Mouse (Mus musculus): ENCODE results near the gene Naif1.

DNA sequence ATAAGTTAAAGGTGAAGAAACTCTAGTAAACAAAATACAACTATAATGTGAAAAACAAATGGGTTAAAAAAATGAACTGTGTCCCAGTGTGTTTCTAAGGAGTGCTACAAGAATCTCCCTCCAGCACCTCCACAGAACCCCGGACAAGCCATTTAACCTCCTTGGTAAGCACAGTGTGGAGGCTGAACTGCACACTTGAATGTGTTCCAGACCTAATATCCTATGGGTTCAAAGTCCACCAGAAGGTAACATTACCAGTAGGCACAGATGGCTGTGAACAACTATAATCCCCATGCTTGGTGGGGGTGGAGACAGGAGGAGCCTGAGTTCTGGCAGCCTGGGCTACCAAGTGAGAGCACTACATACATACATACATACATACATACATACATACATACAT is 9.6 kb upstream of the Naif1 start:
- no peak for TF ChIP-seq CTCF (IDR thresholded peaks at IDR 0.05; ENCODE audit: low read depth, low read length)
- TF ChIP-seq POLR2A (IDR thresholded peaks at IDR 0.05; ENCODE audit: borderline replicate concordance, low read depth, low read length) = no peak
